ENCODE assay signal across 14 mouse cellular contexts in the genomic region with DNA sequence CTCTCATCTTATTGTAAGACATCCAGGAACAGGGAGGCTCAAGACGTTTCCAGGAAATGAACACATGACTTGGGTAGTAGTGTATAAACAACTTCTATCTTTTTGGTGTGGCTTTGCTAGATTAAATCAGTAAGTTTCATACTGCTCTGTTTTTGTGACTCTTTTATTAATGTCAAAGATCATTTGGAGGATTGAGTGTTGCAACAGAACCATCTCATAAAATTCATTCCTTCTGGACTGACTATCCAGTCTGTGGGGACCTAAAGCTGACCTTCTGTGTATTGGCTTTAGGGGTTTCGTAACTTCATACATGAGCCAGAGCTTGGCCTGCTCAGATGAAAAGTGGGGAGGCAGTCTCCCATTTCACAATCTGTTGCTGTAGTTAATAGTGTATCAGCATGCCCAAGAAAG. TPM values are rescaled to one million over a fixed set of nuclear protein-coding genes. Genes with fewer than 3 reads are reported as not detected.
DNase-seq lines count a peak whose midpoint lies in the region; ATAC-seq and TF ChIP-seq lines count a peak whose summit lies in the region.
"Had no signal": no experiment of that assay in that cellular context is flagged by ENCODE, and none has a peak within 500 bp of the region (broad histone marks: within the 10 kb centered on the region; RNA-seq: fewer than 3 reads in every experiment).

No protein-coding gene starts in this region.

- no peak for ATAC-seq in heart, embryonic 11.5 days (replicated peaks; ENCODE audit: insufficient number of reproducible peaks, low FRiP score, low TSS enrichment)
- peak; percentile 93 for ATAC-seq in lung, postnatal 0 days
- ATAC-seq: midbrain, embryonic 13.5 days had no signal

- no peak overlapping the region for H3K4me2 ChIP-seq in heart, embryonic 11.5 days
- no peak overlapping the region for H3K4me2 ChIP-seq in lung, postnatal 0 days (replicated peaks; ENCODE audit: low read depth, low read length)
- H3K4me2 ChIP-seq: heart, embryonic 13.5 days; hindbrain, embryonic 14.5 days; midbrain, embryonic 13.5 days; neural tube, embryonic 13.5 days had no signal

- H3K4me1 ChIP-seq in heart, embryonic 11.5 days (ENCODE audit: control insufficient read depth, insufficient read depth, low read length): no peaks in the 10 kb centered on the region
- H3K4me1 ChIP-seq in lung, postnatal 0 days (ENCODE audit: insufficient read depth, low read depth, low read length): no peaks in the 10 kb centered on the region
- H3K4me1 ChIP-seq: heart, embryonic 13.5 days; neural tube, embryonic 13.5 days had no signal

- no peak; the same call in 1 of the 2 replicates for TF ChIP-seq EP300 in lung, postnatal 0 days (IDR thresholded peaks at IDR 0.05)

- no peak overlapping the region for H3K4me3 ChIP-seq in heart, embryonic 11.5 days (ENCODE audit: low read depth, low read length)
- no peak overlapping the region for H3K4me3 ChIP-seq in lung, postnatal 0 days (ENCODE audit: low read depth, low read length)
- H3K4me3 ChIP-seq: erythroblast, embryonic 14.5 days; heart, embryonic 13.5 days; midbrain, embryonic 13.5 days; neural tube, embryonic 13.5 days had no signal

- H3K9me3 ChIP-seq in heart, embryonic 11.5 days (replicated peaks; ENCODE audit: control insufficient read depth, low read length): no peaks in the 10 kb centered on the region
- H3K9me3 ChIP-seq in lung, postnatal 0 days (ENCODE audit: low read length): no peaks in the 10 kb centered on the region
- H3K9me3 ChIP-seq: heart, embryonic 13.5 days; midbrain, embryonic 13.5 days; neural tube, embryonic 13.5 days had no signal

- 78% methylated on average over 2 of the region's 2 CpGs for WGBS in heart, embryonic 11.5 days (ENCODE audit: insufficient replicate concordance)
- 53% methylated on average over 2 of the region's 2 CpGs for WGBS in lung, postnatal 0 days

- no peaks in the 10 kb centered on the region for H3K27me3 ChIP-seq in heart, embryonic 11.5 days (ENCODE audit: control insufficient read depth, insufficient read depth, low read length)
- H3K27me3 ChIP-seq in lung, postnatal 0 days (replicated peaks; ENCODE audit: insufficient read depth, low read length): no peaks in the 10 kb centered on the region
- H3K27me3 ChIP-seq: heart, embryonic 13.5 days; midbrain, embryonic 13.5 days; neural tube, embryonic 13.5 days had no signal

- no peaks in the 10 kb centered on the region for H3K36me3 ChIP-seq in heart, embryonic 11.5 days (ENCODE audit: control insufficient read depth, insufficient read depth, low read length)
- peaks cover 27% of the 10 kb centered on the region for H3K36me3 ChIP-seq in lung, postnatal 0 days (ENCODE audit: insufficient read depth, low read length)

- TF ChIP-seq CTCF in lung, postnatal 0 days (IDR thresholded peaks at IDR 0.05): no peak

- no peak overlapping the region for H3K27ac ChIP-seq in heart, embryonic 11.5 days (ENCODE audit: low read depth, low read length)
- H3K27ac ChIP-seq in lung, postnatal 0 days (ENCODE audit: low read length): no peak overlapping the region
- H3K27ac ChIP-seq: heart, embryonic 13.5 days; hindbrain, embryonic 14.5 days; midbrain, embryonic 13.5 days; neural tube, embryonic 13.5 days had no signal

- DNase-seq in heart, adult 11 months: peak; percentile 96
- peak; percentile 85 for DNase-seq in lung, postnatal 0 days (ENCODE audit: low spot score)
- no peak for DNase-seq in lung, postnatal 14 days
- DNase-seq in adipocyte (ENCODE audit: low spot score): peak; percentile 93
- DNase-seq in lung, postnatal 36 days: peak; percentile 40
- no peak for DNase-seq in right cerebral cortex, postnatal 25 days
- DNase-seq in spleen, postnatal 14 days (ENCODE audit: low spot score in 2 of 2): no peak
- DNase-seq: right cerebral cortex, postnatal 14 days had no signal

- H3K9ac ChIP-seq in heart, embryonic 11.5 days (ENCODE audit: low read depth, low read length): no peak overlapping the region
- no peak overlapping the region for H3K9ac ChIP-seq in lung, postnatal 0 days (replicated peaks; ENCODE audit: low read depth)
- H3K9ac ChIP-seq: heart, embryonic 13.5 days; hindbrain, embryonic 14.5 days; midbrain, embryonic 13.5 days; neural tube, embryonic 13.5 days had no signal

RNA-seq across cellular contexts. Expression of gene Sgo1, which starts 38.9 kb away (rescaled TPM):
- polyA plus RNA-seq in heart, embryonic 11.5 days (2014; fragmentation: Nextera tagmentation; extraction: Ambion mirVana): 22.8 and 32.8 TPM in 2 replicates
- 1.5 and 2.8 TPM in 2 replicates for polyA plus RNA-seq in lung, postnatal 0 days (2015; fragmentation: Nextera tagmentation; extraction: Ambion mirVana)

Comparison
In these comparisons a context has a peak if more than half of its experiments do, and no peak if none do; other contexts are left out.
1. DNase-seq: peak in heart, adult 11 months (single experiment), lung, postnatal 0 days (single experiment), adipocyte (single experiment) and lung, postnatal 36 days (single experiment); none in lung, postnatal 14 days (single experiment), right cerebral cortex, postnatal 25 days (single experiment) and spleen, postnatal 14 days (0 of 2).